Mouse (Mus musculus) induced T-regulatory cell, adult 2 months (primary cell): ENCODE data around the gene Smdt1.
"Not testable (repeated sequence)": the region's sequence is repeated elsewhere in the genome, so short reads cannot be mapped to it uniquely, and the experiment has no call there.

Experiments used
- DNase-seq: peaks from one replicate; pipeline ENCODE4 v3.0.0-alpha.2; 2012; ENCODE audit warnings: low read depth

Gene Smdt1

GRCm38 (mm10) chr15:82343368-82344287 is 4.9 kb downstream of the Smdt1 start:
- no peak for DNase-seq

GRCm38 (mm10) chr15:82344971-82345370 is 6.2 kb downstream of the Smdt1 start:
- DNase-seq = peak; percentile 39

GRCm38 (mm10) chr15:82345820-82346470 is 7.2 kb downstream of the Smdt1 start:
- DNase-seq = peak; percentile 100

- DNase-seq = peak; percentile 61
These were observed 8.0 kb downstream of the Smdt1 start for GRCm38 (mm10) chr15:82346580-82347302.

DNA sequence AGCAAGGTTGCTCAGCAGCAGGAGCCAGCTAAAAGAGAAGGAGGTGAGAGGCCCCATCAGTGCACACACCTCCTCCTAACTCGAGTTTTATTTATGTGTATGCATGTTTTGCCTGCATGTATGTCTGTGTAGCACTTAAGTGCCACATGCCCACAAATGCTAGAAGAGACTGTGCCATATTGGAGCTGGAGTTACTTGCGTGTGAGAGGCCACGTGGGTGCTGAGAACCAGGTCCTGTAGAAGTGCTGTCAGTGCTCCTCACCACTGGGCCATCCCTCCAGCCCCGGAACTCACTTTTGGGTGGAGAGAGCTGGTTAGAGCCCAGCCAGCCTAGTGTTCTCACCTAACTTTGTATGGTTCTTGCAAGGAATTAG is 8.5 kb downstream of the Smdt1 start:
- no peak for DNase-seq

DNA sequence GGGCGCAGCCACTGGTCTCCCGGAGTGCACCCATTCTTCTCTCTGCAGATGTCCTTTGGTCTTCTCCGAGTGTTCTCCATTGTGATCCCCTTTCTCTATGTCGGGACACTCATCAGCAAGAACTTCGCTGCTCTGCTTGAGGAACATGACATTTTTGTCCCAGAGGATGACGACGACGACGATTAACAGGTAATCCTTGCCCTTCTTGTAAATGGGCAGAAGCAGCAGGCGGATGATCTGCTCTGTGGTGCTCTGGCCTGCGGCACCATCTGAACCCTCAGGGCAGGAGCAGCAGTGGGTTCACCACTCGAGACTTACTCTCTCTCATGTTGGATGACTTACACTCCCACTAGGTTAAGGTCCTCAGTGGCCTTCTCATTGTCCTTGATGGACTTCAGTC is 9.1 kb downstream of the Smdt1 start:
- no peak for DNase-seq

- no peak for DNase-seq
These were observed 9.7 kb downstream of the Smdt1 start for GRCm38 (mm10) chr15:82348258-82348998.

- no peak for DNase-seq
These were observed 10.2 kb downstream of the Smdt1 start for GRCm38 (mm10) chr15:82348999-82349341.

GRCm38 (mm10) chr15:82350349-82350748 is 11.6 kb downstream of the Smdt1 start:
- no peak for DNase-seq

- no peak for DNase-seq
These were observed 12.7 kb downstream of the Smdt1 start for GRCm38 (mm10) chr15:82351480-82351879.

- DNase-seq = no peak
These were observed 14.5 kb downstream of the Smdt1 start for GRCm38 (mm10) chr15:82353078-82353744.

GRCm38 (mm10) chr15:82353745-82354113 is 15.0 kb downstream of the Smdt1 start:
- DNase-seq = no peak

DNA sequence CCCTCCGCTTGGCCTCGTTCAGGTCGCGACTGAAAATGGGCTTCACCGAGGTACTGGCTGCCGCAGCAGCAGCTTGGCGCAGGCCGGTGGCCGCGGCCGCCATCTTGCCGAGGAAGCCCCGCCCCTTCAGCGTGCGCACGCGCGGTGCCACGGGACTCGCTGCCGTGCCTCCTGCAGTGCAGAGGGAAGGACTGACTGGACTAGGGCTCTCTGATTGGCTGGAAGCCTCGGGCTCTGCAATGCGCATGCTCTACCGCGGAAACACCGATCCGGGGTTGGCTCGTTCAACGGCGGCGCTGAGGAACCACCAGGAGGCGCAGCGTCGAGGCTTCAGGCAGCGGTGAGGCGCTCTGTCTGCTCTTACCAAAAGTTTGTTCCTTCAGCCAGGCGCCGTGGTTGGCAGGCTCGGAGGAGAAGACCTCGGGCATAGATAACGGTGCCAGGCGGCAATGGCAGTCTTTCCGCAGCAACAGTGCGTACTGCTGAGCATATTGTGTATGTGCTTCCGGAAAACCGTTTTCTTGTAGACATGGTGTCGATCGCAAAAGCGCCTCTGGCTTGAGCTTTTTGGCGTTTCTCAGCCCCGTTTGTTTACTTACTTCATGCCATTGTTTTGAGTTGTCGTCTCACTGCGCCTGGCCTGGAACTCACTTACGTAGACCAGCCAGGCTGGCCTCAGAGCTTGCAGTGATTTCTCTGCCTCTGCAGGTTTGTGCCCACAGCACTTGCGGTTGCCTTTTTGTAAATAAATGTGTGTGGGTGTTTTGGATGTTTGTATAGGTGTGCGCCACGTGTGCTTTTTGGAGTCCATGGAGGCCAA is 15.6 kb downstream of the Smdt1 start, which contains the start of gene Ndufa6:
TSS of gene Ndufa6 (minus strand) at position 197 of the 820 bp plus-strand sequence.
- DNase-seq = peak; percentile 99

DNA sequence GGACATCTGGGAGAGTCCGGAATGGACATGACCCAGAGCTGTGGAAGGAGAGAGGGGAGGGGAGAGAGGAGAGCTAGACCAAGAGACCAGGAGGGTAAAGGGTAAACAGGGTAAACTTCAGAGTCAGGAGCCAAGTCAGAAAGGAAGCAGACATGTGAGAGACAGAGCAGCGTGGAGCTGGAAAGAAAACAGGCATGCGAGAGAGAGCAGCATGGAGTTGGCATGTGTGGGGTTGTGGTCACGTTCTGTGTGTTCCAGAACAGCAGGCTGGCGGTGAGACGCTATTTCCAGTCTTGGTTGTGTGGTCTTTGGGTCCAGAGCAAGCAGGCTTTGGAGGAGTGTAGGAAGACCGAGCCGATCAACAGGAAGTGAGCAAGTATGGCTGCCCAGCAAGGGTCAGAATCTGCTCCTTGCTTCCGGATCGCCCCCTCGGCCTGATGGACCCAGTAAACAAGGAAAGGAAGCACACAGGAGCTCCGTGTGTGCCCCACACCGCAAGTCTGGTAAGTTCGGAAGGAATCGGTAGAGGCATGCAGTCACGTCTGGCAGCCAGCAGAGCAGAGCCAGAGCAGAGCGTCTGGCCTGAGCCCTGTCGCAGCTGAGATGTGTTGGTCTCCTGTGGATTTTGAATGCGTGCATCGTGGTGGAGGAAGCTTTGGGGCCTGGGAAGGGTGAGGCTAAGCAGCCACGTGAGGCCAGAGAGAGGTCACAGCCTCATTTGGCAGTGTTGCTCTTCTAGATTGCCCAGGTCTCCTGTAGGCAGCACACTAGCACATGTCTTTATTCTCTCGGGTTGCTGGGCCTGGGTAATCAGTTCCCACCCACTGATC is 19.9 kb downstream of the Smdt1 start:
- DNase-seq = no peak

DNA sequence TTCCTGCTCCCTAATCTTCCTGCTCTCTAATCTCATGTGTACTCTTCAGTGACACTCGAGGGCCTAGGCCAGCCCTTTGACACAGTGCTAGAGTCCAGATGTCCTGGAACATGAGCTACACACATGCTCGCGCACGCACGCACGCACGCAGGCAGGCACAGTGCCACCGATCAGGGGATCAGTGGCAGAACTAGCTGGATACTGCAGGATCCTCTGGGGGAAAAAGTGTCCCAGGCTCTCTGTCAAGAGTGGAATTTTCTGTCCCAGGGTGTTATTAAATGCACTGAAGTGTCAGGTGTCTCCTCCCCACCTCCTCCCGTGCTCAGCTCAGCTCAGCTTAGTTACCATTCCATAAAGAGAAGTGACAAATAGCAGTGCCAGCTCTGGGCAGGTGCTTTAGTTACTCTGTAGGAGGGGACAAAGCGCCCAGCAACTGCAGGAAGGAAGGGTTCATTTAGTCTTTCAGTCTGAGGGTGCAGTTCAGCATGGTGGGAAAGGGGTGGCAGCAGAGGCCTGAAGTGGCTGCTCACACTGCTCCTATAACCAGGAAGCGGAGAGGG is 22.8 kb downstream of the Smdt1 start:
- DNase-seq = peak; percentile 52

DNA sequence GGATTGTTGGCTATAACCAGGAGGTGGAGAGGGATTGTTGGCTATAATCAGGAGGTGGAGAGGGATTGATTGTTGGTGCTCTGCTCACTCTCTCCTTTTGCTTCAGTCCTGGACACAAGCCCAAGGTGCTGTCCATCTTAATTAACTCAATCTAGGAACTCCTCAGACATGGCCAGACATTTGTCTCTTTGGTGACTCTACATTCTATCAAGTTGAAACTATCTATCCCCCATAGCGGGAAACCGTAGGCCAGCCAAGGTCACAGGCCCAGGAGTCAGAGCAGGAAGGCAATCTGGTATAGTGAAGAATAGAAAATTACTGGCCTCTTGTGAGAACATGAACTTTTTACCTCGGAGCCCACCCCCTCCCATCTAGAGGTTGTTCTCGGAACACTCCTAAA is 23.5 kb downstream of the Smdt1 start:
- no peak for DNase-seq

DNA sequence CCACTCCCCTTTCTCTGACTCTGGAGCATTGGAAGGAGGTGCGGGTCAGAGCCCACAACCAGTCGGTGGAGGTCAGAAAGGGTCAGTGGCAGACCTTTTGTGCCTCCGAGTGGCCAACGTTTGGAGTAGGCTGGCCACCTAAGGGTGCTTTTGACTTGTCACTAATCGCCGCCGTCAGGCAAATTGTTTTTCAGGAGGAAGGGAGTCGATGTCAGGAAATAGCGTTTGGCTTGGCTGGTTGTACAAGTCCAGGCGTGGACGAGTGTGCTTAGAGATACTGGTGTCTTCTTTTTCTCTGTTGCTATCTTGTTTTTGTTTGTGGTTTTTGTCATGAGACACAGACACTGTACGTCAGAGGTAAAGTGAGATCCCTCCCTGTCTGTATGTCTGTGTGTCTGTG is 25.0 kb downstream of the Smdt1 start:
- DNase-seq = not testable (repeated sequence)

DNA sequence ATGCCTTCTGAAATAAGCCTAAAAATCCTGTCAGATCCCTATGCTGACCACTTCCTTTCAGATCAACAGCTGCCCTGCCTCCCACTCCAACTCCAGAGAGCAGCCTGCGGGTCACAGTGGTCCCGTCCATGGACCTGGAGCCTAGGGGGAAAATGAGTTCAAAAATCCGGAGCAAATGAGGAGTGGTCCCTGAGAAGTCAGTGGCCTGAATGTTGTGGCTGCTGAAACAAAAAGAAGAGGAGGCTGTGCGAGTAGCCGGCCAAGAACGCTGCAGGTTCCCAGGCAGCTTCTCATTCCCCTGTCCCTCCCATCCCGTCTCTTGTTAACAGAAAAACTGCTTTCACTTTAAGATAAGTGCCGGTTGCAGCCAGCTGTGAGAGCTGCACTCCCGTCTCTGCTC is 25.8 kb downstream of the Smdt1 start:
- DNase-seq = not testable (repeated sequence)

- DNase-seq = no peak
These were observed 29.4 kb downstream of the Smdt1 start for GRCm38 (mm10) chr15:82368146-82368545.
